Mouse (Mus musculus): ENCODE measurements around the gene Upk1a. TPM values are rescaled to one million over a fixed set of nuclear protein-coding genes. Genes with fewer than 3 reads are reported as not detected.

Gene Upk1a
- polyA plus RNA-seq, 1 experiment from 2014 or later, result 4.8 TPM

GRCm38 (mm10) chr7:30559443-30559954 lies 53.1 kb downstream of the Upk1a start, which contains the start of gene Lin37:
Gene Lin37 (minus strand): TSS chr7:30559838.
- H3K27me3 ChIP-seq (ENCODE audit: control insufficient read depth, insufficient read depth, low read length), result no peaks in the 10 kb centered on the region
- peak; percentile 84 for ATAC-seq (ENCODE audit: insufficient read depth, low FRiP score, low TSS enrichment)
- peak within 1 kb of the TSS; percentile 49 for H3K4me3 ChIP-seq (ENCODE audit: low read depth, low read length)
- H3K4me2 ChIP-seq (ENCODE audit: low read depth), result peak within 1 kb of the TSS; percentile 90
- H3K4me1 ChIP-seq (ENCODE audit: control insufficient read depth, insufficient read depth, low read length), result peaks cover 11% of the 10 kb centered on the region
- peak; percentile 96 for DNase-seq (ENCODE audit: low spot score)
- peaks cover 15% of the 10 kb centered on the region for H3K36me3 ChIP-seq (ENCODE audit: control insufficient read depth, insufficient read depth, low read length)
- peak within 1 kb of the TSS; percentile 52 for H3K9ac ChIP-seq (ENCODE audit: low read length)
- under 1% methylated on average over 20 of the region's 20 CpGs for WGBS
- no peak within 1 kb of the TSS for H3K27ac ChIP-seq (ENCODE audit: low read depth, low read length)
- H3K9me3 ChIP-seq (ENCODE audit: control insufficient read depth, low read length), result no peaks in the 10 kb centered on the region

- H3K36me3 ChIP-seq (ENCODE audit: control insufficient read depth, insufficient read depth, low read length), result peaks cover 16% of the 10 kb centered on the region
- peak overlapping the region; percentile 49 for H3K4me3 ChIP-seq (ENCODE audit: low read depth, low read length)
- H3K9me3 ChIP-seq (ENCODE audit: control insufficient read depth, low read length), result no peaks in the 10 kb centered on the region
- peaks cover 9% of the 10 kb centered on the region for H3K4me1 ChIP-seq (ENCODE audit: control insufficient read depth, insufficient read depth, low read length)
- ATAC-seq (ENCODE audit: insufficient read depth, low FRiP score, low TSS enrichment), result no peak
- WGBS, result 19% methylated on average over 12 of the region's 12 CpGs
- DNase-seq (ENCODE audit: low spot score), result no peak
- peak overlapping the region; percentile 52 for H3K9ac ChIP-seq (ENCODE audit: low read length)
- H3K27me3 ChIP-seq (ENCODE audit: control insufficient read depth, insufficient read depth, low read length), result no peaks in the 10 kb centered on the region
- no peak overlapping the region for H3K27ac ChIP-seq (ENCODE audit: low read depth, low read length)
- peak overlapping the region; percentile 90 for H3K4me2 ChIP-seq (ENCODE audit: low read depth)
These were observed 53.8 kb downstream of the Upk1a start for GRCm38 (mm10) chr7:30558656-30559442.

GRCm38 (mm10) chr7:30557901-30558514 lies 54.6 kb downstream of the Upk1a start:
- ATAC-seq (ENCODE audit: insufficient read depth, low FRiP score, low TSS enrichment) (no peak), DNase-seq (ENCODE audit: low spot score) (no peak)
- Histone ChIP-seq H3K4me3 (ENCODE audit: low read depth, low read length) (0 out of 2 replicates have a peak overlapping the region, but pooled peaks have one; percentile 49), H3K9ac (ENCODE audit: low read length) (no peak overlapping the region), H3K36me3 (ENCODE audit: control insufficient read depth, insufficient read depth, low read length) (peaks cover 16% of the 10 kb centered on the region), H3K27ac (ENCODE audit: low read depth, low read length) (no peak overlapping the region), H3K4me1 (ENCODE audit: control insufficient read depth, insufficient read depth, low read length) (peaks cover 15% of the 10 kb centered on the region), H3K27me3 (ENCODE audit: control insufficient read depth, insufficient read depth, low read length) (no peaks in the 10 kb centered on the region), H3K4me2 (ENCODE audit: low read depth) (peak overlapping the region; percentile 90), H3K9me3 (ENCODE audit: control insufficient read depth, low read length) (no peaks in the 10 kb centered on the region)
- WGBS, result 90% methylated on average over 13 of the region's 13 CpGs

GRCm38 (mm10) chr7:30556894-30557536 lies 55.6 kb downstream of the Upk1a start:
- Histone ChIP-seq H3K9ac (ENCODE audit: low read length) (no peak overlapping the region), H3K4me1 (ENCODE audit: control insufficient read depth, insufficient read depth, low read length) (peaks cover 18% of the 10 kb centered on the region), H3K36me3 (ENCODE audit: control insufficient read depth, insufficient read depth, low read length) (peaks cover 16% of the 10 kb centered on the region), H3K9me3 (ENCODE audit: control insufficient read depth, low read length) (no peaks in the 10 kb centered on the region), H3K27ac (ENCODE audit: low read depth, low read length) (no peak overlapping the region), H3K27me3 (ENCODE audit: control insufficient read depth, insufficient read depth, low read length) (no peaks in the 10 kb centered on the region), H3K4me2 (ENCODE audit: low read depth) (no peak overlapping the region), H3K4me3 (ENCODE audit: low read depth, low read length) (no peak overlapping the region)
- ATAC-seq (ENCODE audit: insufficient read depth, low FRiP score, low TSS enrichment), result no peak
- no peak for DNase-seq (ENCODE audit: low spot score)
- WGBS, result 94% methylated on average over 18 of the region's 18 CpGs

GRCm38 (mm10) chr7:30553810-30554584 lies 58.6 kb downstream of the Upk1a start:
- Histone ChIP-seq H3K4me3 (ENCODE audit: low read depth, low read length) (peak overlapping the region; percentile 45; the same call in 1 of the 2 replicates), H3K4me1 (ENCODE audit: control insufficient read depth, insufficient read depth, low read length) (peaks cover 17% of the 10 kb centered on the region), H3K9ac (ENCODE audit: low read length) (no peak overlapping the region), H3K36me3 (ENCODE audit: control insufficient read depth, insufficient read depth, low read length) (peaks cover 16% of the 10 kb centered on the region), H3K4me2 (ENCODE audit: low read depth) (peak overlapping the region; percentile 93; the same call in 1 of the 2 replicates), H3K27me3 (ENCODE audit: control insufficient read depth, insufficient read depth, low read length) (no peaks in the 10 kb centered on the region), H3K9me3 (ENCODE audit: control insufficient read depth, low read length) (no peaks in the 10 kb centered on the region), H3K27ac (ENCODE audit: low read depth, low read length) (no peak overlapping the region)
- ATAC-seq (ENCODE audit: insufficient read depth, low FRiP score, low TSS enrichment) (no peak), DNase-seq (ENCODE audit: low spot score) (no peak)
- 85% methylated on average over 22 of the region's 22 CpGs for WGBS

Small RNAs within 50 kb of the gene (microRNA-seq; reads per million reads assigned to microRNA genes)
- gene Mir3569, result not detected

Other genes with a start within 250 kb of the Upk1a start
- 17.8 and 17.9 TPM in 2 replicates for gene Tyrobp, start 199.1 kb downstream of the Upk1a start, polyA plus RNA-seq (2014; fragmentation: Nextera tagmentation; extraction: Ambion mirVana)
- gene Hcst, start 193.0 kb downstream of the Upk1a start, polyA plus RNA-seq (2014; fragmentation: Nextera tagmentation; extraction: Ambion mirVana), result not detected in 2 replicates
- 0.84 and 0.99 TPM in 2 replicates for gene Nfkbid, start 191.1 kb downstream of the Upk1a start, polyA plus RNA-seq (2014; fragmentation: Nextera tagmentation; extraction: Ambion mirVana)
- gene Aplp1, start 167.3 kb downstream of the Upk1a start, polyA plus RNA-seq (2014; fragmentation: Nextera tagmentation; extraction: Ambion mirVana), result 150 and 165 TPM in 2 replicates
- 19.0 and 19.6 TPM in 2 replicates for gene Kirrel2, start 155.2 kb downstream of the Upk1a start, polyA plus RNA-seq (2014; fragmentation: Nextera tagmentation; extraction: Ambion mirVana)
- gene Nphs1, start 154.5 kb downstream of the Upk1a start, polyA plus RNA-seq (2014; fragmentation: Nextera tagmentation; extraction: Ambion mirVana), result 1.8 and 3.4 TPM in 2 replicates
- not detected in 2 replicates for gene Prodh2, start 119.2 kb downstream of the Upk1a start, polyA plus RNA-seq (2014; fragmentation: Nextera tagmentation; extraction: Ambion mirVana)
- 48.8 and 51.1 TPM in 2 replicates for gene Arhgap33, start 77.8 kb downstream of the Upk1a start, polyA plus RNA-seq (2014; fragmentation: Nextera tagmentation; extraction: Ambion mirVana)
- 3.7 and 4.4 TPM in 2 replicates for gene Hspb6, start 60.7 kb downstream of the Upk1a start, polyA plus RNA-seq (2014; fragmentation: Nextera tagmentation; extraction: Ambion mirVana)
- gene Proser3, start 60.5 kb downstream of the Upk1a start, polyA plus RNA-seq (2014; fragmentation: Nextera tagmentation; extraction: Ambion mirVana), result 8.6 and 12.1 TPM in 2 replicates
- gene Lin37, start 53.0 kb downstream of the Upk1a start, polyA plus RNA-seq (2014; fragmentation: Nextera tagmentation; extraction: Ambion mirVana), result 46.2 and 47.0 TPM in 2 replicates
- 90.6 and 95.5 TPM in 2 replicates for gene U2af1l4, start 49.5 kb downstream of the Upk1a start, polyA plus RNA-seq (2014; fragmentation: Nextera tagmentation; extraction: Ambion mirVana)
- gene Gm49396, start 49.5 kb downstream of the Upk1a start, polyA plus RNA-seq (2014; fragmentation: Nextera tagmentation; extraction: Ambion mirVana), result 7.3 and 7.6 TPM in 2 replicates
- gene Psenen, start 49.2 kb downstream of the Upk1a start, polyA plus RNA-seq (2014; fragmentation: Nextera tagmentation; extraction: Ambion mirVana), result 97.8 and 106 TPM in 2 replicates
- gene Igflr1, start 47.4 kb downstream of the Upk1a start, polyA plus RNA-seq (2014; fragmentation: Nextera tagmentation; extraction: Ambion mirVana), result 1.3 and 3.6 TPM in 2 replicates
- gene Kmt2b, start 24.1 kb downstream of the Upk1a start, polyA plus RNA-seq (2014; fragmentation: Nextera tagmentation; extraction: Ambion mirVana), result 11.5 and 11.9 TPM in 2 replicates
- gene Zbtb32, start 13.9 kb downstream of the Upk1a start, polyA plus RNA-seq (2014; fragmentation: Nextera tagmentation; extraction: Ambion mirVana), result 0.18 TPM in 1 of 2 replicates, not detected in the other
- gene Cox6b1, start 13.3 kb upstream of the Upk1a start, polyA plus RNA-seq (2014; fragmentation: Nextera tagmentation; extraction: Ambion mirVana), result 786 and 833 TPM in 2 replicates
- gene Etv2, start 23.0 kb upstream of the Upk1a start, polyA plus RNA-seq (2014; fragmentation: Nextera tagmentation; extraction: Ambion mirVana), result not detected in 2 replicates
- gene Rbm42, start 37.5 kb upstream of the Upk1a start, polyA plus RNA-seq (2014; fragmentation: Nextera tagmentation; extraction: Ambion mirVana), result 133 and 134 TPM in 2 replicates
- gene Haus5, start 52.1 kb upstream of the Upk1a start, polyA plus RNA-seq (2014; fragmentation: Nextera tagmentation; extraction: Ambion mirVana), result 49.4 and 57.7 TPM in 2 replicates
- gene Pmis2, start 58.8 kb upstream of the Upk1a start, polyA plus RNA-seq (2014; fragmentation: Nextera tagmentation; extraction: Ambion mirVana), result not detected in 2 replicates
- gene 2200002J24Rik, start 86.1 kb upstream of the Upk1a start, polyA plus RNA-seq (2014; fragmentation: Nextera tagmentation; extraction: Ambion mirVana), result 0.58 TPM in 1 of 2 replicates, not detected in the other
- gene Atp4a, start 99.4 kb upstream of the Upk1a start, polyA plus RNA-seq (2014; fragmentation: Nextera tagmentation; extraction: Ambion mirVana), result 0.81 and 0.84 TPM in 2 replicates
- 167 and 172 TPM in 2 replicates for gene Tmem147, start 116.7 kb upstream of the Upk1a start, polyA plus RNA-seq (2014; fragmentation: Nextera tagmentation; extraction: Ambion mirVana)
- gene Gapdhs, start 130.8 kb upstream of the Upk1a start, polyA plus RNA-seq (2014; fragmentation: Nextera tagmentation; extraction: Ambion mirVana), result 0.27 and 0.88 TPM in 2 replicates
- 0.09 and 0.74 TPM in 2 replicates for gene Sbsn, start 138.6 kb upstream of the Upk1a start, polyA plus RNA-seq (2014; fragmentation: Nextera tagmentation; extraction: Ambion mirVana)
- not detected in 2 replicates for gene Dmkn, start 150.9 kb upstream of the Upk1a start, polyA plus RNA-seq (2014; fragmentation: Nextera tagmentation; extraction: Ambion mirVana)
- gene Krtdap, start 175.0 kb upstream of the Upk1a start, polyA plus RNA-seq (2014; fragmentation: Nextera tagmentation; extraction: Ambion mirVana), result not detected in 2 replicates
- gene Ffar2, start 210.9 kb upstream of the Upk1a start, polyA plus RNA-seq (2014; fragmentation: Nextera tagmentation; extraction: Ambion mirVana), result not detected in 2 replicates
- not detected in 2 replicates for gene Ffar3, start 243.3 kb upstream of the Upk1a start, polyA plus RNA-seq (2014; fragmentation: Nextera tagmentation; extraction: Ambion mirVana)
- 0.05 TPM in 1 of 2 replicates, not detected in the other for gene Ffar1, start 248.7 kb upstream of the Upk1a start, polyA plus RNA-seq (2014; fragmentation: Nextera tagmentation; extraction: Ambion mirVana)